Mouse (Mus musculus) layer of hippocampus, adult 9-10 months (tissue): Measurements from ENCODE around the gene Snx12.
A peak's percentile ranks its signal among the peaks of the same experiment; 100 is the strongest.

Experiments
- DNase-seq: peaks from one replicate; pipeline ENCODE4 v3.0.0; 2022; ENCODE audit warnings: low spot score

Snx12 gene

DNA sequence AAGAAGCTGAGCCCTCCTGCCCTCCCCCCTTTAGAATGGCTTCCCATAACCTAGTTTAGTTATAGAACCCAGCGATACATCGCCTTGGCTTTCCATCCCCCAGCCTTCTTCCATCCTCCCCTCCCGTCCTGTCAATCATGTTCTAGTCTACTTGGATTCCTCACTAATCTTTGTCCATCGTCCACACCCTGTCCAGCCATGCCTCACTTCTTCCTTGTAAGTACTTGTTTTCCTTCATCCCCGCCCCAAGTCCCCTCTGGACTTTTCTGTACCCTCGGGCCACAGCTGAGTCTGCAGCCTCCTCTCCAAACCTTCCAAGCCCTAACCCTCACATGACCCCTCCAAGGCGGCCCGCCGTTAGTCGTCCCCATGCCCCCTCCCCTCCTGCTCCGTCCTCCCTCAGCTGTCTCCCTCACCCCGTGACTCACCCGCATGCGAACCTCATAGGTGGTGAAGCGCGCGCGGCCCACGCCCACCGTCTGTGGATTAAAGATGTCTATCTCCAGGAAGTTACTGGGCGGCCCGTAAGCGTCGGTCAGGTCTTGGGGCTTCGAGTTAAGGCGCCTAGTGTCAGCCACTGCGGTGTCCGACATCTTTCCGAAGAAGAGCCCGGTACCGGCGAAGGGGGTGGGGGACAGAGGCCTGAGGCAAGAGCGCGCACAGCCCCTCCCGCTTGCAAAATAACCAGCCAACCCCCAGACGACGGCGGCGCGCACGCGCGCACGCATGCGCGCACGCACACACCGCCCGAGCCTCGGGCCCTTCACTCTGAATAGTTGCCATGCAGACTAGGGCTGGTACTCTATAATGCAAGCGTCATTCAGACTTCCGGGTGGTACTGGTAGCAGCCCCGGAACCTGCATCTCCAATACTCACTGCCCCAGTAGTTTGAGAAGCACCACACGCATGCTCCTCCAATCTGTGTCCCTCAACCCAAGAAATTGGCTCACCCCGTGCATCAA is at the start of gene Snx12:
TSS of gene Snx12 (minus strand) at position 730 of the 962 bp plus-strand sequence.
- DNase-seq, result peak; percentile 95

DNA sequence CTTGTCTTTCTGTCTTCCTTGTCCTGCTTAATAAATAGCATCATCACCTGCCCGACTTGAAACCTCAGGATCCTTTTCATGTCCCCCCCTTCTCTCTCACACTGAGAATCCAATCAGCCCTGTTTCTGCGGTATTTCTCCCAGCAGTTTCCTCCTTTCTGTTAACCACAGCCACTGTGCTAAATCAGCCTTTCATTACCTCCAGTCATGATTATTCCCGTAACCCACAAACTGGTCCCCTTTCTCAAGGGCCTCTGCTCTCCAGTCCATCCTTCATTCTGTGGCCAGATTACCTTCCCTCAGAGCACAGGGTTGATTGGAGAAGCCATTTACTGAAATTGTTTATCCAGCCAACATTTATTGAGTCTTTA is 46.4 kb upstream of the Snx12 start, which contains the start of gene Gm20489:
TSS of gene Gm20489 (minus strand) at position 269 of the 370 bp plus-strand sequence.
- no peak for DNase-seq

DNA sequence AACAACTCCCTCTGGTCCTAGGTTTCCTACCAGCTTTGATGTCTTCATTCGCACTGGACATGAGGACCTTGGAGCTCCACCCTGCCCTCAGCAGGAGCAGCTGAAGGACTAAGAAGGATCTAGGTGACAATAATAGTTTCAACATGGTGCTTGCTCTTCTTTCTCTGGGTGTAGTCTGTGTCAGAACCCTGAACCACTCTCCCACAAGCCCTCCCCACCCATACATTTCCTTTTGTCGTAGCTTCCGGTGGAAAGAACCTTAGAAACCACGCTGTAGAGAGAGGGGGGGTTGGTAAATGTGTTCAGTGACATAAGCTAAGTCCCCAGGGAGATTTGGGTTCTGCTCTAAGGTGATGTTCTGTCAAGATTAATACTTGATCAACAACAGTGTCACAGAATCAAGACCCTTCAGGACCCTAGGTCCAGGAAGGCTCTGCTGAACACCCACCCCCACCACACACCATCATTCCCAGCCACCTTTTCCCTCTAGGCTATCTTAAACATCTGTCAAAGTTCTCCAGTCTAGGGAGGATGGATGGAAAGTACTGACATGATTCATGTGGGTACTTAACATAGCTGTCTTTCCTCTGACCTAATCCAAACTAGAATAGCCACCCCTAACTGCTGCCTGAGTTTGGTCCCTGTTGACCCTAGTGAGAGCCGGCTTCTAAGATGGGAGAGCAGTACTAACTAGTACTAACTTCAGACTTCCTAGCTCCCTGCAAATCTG is 45.8 kb upstream of the Snx12 start, which contains the start of gene Il2rg:
TSS of gene Il2rg (minus strand) at position 231 of the 730 bp plus-strand sequence.
- DNase-seq, result no peak

DNA sequence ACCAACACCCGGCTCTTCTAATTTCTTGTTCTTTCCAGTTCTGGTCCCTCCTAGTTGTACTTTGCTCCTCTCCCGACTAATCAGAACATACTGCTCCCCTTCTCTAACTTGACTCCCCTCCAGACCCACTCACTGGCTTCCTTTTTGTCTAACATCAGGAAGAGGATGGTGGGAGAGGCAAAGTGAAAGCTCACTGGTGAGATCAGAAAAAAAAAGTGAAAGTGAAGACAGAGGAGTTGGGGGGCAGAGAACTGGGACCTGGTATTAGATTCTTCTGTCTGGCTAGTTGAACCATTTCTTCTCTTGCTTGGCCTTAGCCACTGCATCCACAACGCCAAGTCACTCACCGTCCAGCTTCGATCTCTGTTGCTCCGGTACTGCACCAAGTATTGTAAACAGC is 44.3 kb upstream of the Snx12 start:
- DNase-seq, result no peak

DNA sequence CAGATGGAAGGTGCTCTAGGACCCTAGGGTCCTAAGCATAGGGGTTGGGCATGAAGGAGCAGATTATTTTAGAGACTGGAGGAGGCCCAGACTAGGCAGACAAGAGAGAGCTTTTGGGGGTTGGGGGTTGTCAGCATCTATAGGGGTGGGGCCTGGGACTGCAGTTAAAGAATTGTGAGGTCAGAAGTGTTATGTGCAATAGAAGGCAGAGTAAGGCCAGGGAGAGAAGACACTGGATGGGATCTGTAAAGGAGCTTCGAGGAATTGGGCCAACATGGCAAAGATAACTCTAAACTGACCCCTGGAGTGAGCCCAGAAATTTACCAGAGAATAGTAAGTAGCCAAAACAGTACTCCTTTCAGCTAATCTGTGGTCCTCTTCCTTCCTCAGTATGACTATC is 41.5 kb upstream of the Snx12 start, which contains the start of gene Gm614:
TSS of gene Gm614 (minus strand) at position 101 of the 400 bp plus-strand sequence.
- no peak for DNase-seq

DNA sequence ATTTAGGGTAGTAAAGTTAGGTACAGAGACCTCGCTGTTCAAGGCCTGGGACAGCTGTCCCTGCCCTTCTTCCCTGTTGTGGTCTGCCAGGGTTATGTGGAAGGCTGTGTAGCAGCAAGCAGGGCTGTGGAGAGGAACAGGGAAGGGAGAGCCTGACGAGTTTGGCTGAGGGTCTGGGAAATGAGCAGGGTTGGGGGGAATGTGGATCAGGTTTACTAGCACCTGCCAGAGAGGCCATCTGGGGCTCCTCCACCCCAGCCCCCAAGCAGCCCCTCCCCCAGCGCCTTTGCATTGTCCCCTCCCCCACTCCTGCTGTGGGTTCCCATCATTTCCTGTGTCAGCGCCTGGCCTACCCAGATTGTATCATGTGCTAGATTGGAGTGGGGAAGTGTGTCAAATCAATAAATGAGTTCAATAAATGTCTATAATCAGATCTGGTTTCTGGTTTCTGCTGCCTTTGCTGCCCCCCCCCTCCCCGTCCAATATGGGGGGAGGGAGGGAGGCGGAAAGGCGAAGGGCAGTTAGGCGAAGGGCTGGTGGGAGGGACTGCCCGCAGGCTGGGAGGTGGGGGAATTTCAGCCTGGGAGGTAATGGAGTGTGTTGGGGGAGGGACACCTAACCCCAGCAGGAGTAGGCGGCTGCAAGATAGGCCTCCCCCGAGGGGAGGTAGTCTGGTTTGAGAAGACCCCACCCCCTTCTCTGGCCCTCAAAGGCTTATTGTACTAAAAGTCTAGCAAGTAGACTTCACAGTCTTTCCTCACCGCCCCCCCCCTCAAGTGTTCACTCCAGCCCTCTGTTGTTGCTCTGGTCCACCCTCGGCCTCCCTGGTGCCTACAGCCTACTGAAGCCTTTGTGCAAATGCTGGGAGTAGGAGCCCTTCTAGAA is 38.3 kb upstream of the Snx12 start:
- no peak for DNase-seq

DNA sequence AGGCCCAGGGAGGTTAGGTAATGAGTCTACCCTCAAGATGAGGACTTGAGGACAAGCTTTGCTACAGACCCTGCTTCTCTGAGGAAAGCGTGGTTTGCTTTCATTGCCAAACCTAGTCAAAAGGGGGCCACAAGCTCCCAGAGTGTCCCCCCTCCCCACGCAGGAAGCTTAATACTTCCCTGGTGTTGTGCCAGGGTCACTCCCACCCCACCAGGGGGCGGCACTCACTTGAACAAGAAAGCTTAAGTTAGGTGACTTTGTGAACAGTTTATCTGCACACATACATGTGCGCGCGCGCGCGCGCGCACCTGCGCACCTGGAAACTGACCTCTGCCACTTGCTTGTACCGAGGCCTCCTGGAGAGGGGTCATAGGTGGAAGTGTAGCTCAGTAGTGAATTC is 34.2 kb upstream of the Snx12 start:
- DNase-seq, result no peak

DNA sequence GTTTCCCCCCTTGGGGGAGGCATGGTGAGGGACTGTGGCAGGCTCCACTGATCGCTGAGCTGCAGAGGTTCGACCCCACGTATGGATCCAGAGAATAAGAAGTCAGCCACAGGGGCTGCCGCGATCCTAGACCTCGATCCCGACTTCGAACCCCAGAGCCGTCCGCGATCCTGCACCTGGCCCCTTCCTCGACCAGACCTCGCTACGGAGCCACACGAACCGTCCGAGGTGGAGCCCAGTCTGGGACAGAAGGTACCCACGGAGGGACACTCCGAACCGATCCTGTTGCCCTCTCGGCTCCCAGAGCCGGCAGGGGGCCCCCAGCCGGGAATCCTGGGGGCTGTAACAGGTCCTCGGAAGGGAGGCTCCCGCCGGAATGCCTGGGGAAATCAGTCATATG is 32.4 kb upstream of the Snx12 start:
- DNase-seq, result no peak

DNA sequence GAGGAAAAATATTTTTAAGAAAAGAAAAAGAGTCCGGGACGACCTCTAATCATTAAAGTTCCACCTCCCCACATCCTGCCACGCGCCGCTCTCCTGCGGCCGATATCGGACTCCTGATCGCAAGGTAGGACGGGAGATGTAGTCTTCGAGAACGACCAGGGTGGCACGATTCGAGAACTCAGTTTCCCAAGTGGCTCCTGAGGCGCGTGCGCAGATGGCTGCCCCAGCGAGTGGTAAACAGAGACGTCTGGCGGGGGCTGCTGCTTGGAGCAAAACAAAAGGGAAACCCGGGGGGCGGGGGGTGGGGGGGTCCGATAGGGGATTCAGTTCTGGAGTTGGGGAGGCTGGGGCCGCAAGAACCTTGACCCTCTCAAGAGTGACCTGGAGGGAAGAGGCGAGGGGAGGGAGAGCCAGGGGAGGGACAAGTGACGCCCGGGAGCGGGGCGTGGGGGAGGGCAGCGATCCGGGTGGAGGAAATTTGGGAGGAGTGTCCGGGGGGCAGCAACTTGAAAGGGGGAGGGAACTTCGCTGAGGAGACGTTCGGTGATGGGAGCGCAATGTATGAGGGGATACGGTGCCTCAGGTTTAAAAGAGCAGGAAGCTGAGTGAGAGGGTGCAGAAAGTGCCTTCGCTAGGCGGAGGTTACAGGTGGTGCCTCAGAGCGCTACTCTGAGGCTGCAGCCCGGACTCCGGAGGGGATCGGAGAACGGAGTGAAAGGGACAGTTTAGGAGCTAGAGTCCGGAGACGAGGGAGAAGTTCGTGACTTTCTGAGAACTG is 31.8 kb upstream of the Snx12 start, which contains the start of gene Foxo4:
TSS of gene Foxo4 (plus strand) at position 577 of the 778 bp plus-strand sequence.
- peak; percentile 71 for DNase-seq

DNA sequence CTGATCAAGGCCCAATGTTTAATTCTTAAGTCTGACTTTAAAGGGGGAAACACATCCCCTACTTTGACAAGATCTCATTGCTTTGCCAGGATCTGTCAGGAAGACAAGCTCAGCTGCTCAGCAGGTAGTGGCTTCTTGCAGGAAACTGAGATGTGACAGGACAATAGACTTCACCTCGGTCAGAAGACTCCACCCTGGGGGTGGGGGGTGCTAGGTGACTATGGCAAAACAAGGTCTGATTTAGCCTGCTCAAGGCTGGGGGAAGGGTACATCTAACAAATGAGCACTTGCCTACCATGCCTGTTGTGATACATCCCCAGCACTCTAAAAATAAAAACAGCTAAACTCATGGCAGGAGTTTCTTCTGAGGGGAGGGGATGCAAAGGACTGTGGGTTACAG is 22.6 kb upstream of the Snx12 start:
- no peak for DNase-seq

DNA sequence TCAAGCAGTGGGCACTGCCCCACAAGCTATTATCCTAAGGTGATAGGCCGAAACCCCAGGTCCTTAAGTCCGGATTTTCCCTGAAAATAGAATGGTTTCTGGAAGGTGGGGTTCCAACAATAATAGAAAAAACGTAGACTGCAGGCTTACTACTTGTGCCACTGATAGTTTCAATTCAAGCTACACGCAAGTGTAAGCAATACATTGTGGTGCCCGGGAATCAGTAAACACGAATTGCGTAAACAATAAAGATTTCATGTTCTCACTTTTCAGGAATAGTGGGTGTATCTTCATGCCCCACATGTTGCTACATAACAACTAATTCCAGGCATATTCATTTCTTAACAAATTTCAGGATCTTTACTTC is 416 bp upstream of the Snx12 start:
- no peak for DNase-seq

DNA sequence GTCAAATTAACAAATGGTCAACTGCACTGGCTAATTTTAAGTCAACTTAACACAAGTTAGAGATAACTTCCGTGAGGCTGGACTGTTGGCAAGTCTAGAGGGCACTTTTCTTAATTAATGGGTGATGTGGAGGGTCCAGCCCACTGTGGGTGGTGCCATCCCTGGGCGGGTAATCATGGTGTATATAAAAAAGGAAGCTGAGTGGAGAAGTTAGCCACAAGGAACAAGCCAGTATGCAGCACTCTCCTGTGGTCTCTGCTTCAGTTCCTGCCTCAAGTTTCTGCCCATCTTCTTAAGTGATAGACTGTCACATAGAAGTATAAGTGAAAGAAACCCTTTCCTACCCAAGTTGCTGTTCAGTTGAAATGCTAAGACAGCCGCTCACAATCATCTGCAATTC is 33.1 kb downstream of the Snx12 start:
- DNase-seq, result no peak

DNA sequence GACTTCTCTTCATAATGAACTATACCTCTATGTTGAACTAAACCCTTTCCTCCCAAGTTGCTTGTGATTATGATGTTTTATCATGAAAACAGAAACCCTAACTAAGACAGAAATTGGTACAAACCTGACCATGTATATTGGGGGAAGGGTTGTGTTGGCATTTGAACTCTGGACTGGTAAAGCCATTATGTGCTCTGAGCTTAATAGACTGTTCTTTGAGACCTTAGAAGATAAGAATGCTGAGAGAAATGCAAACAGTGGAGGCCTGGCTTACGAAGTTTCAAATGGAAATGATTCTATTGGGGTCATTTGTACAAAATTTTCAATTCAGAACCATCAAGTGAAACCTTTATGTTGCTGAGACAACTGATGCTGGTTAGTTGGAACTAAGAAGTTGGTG is 34.7 kb downstream of the Snx12 start:
- no peak for DNase-seq

DNA sequence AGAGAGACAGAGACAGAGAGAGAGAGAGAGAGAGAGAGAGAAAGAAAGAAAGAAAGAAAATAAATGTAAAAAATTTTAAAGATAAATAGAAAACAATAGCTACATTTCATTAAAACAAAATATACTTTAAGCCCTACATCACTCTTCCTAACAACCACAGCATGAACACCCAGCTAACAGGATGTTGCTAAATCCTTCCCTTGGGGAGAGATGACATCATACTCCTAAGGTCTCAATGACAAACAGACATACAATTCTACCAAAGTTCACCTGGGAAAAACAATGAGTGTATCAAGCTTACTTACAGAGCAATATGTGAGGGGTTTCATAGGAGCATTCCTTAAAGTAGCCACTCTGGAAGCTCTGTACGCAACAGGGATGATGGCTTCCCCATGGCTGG is 49.0 kb downstream of the Snx12 start:
- no peak for DNase-seq

DNA sequence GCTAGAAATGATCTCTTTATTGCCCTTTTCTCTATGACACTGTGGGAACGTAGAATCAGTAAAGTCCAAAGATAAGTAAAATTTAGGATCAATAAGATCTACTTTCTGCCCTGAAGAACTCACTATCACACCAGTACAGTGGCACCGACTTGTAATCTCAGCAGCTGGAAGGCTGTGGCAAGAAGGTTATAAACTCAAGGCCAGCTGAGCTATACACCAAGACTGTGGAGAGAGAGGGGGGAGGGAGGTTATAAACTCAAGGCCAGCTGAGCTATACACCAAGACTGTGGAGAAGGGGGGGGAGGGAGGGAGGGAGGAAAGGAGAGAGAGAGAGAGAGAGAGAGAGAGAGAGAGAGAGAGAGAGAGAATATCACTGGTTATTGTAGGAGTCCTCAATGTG is 53.9 kb downstream of the Snx12 start:
- no peak for DNase-seq

DNA sequence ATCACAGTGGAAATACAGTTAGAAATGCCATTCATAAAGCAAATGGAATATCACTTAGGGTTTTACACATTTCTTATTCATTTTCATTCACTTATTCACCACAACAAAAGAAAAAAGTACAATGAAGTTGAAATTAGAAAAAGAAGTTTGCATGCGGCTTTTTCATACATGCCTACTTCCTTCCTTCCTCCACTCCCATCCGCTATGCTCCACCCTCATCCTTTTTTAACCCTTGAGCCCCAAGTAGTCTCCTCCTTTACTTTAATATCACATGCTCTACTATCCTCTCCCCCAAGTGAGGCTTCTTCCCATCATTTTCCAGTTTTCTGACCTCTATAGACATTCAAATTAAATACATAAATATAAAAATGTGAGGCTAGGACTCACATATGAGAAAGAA is 58.6 kb downstream of the Snx12 start:
- no peak for DNase-seq

DNA sequence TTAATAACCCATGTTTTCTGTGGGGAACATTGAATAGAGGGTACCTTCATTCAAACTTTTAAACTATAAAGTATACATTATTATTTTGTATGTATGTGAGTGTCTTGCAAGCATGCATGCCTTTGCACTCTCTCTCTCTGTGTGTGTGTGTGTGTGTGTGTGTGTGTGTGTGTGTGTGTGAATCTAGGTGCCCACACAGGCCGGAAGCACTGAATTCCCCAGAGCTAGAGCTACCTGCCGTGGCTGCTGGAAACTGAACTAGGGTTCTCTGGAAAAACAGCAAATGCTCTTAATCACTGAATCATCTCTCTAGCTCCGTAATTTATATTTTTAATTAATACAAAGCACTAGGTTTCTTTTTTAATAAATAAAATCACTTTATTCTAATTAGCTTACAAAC is 59.1 kb downstream of the Snx12 start:
- no peak for DNase-seq

DNA sequence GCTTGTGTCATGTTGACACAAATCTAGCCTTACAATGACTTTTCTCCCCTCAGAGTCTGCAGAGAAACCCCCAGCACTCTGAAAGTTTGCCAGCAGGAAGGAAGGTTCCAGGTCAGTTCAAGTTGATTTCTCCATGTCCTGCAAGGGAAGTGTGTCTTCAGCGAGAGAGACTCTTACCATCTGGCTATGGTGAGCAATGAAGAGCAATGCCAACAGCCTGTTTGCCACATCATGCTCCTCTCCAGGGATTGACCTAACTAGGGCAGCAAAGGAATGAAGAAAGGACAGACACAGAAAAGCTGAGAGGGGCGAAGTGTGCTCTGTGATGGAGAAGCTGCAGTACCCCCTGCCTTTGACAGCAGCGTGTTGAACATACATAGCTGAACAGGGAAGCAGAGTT is 59.8 kb downstream of the Snx12 start:
- DNase-seq, result no peak

DNA sequence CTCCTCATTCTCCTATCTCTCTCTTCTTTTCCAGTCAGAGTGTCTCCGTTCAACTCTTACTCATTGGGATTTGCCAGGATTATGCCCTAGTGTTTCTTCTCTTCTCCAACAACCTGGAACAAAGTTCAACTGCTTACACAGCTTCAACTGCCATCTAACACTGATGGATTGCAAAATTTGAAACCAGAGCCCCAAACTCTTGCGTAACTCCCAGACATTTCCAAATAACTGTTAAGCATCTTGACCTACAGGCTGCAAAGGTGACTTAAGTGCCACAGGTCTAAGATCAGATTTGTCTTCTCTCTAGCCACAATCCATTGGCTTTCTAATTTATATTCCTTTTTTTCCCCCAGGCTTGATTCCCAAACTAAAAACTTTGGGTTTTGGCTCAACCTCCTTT is 64.9 kb downstream of the Snx12 start:
- no peak for DNase-seq

DNA sequence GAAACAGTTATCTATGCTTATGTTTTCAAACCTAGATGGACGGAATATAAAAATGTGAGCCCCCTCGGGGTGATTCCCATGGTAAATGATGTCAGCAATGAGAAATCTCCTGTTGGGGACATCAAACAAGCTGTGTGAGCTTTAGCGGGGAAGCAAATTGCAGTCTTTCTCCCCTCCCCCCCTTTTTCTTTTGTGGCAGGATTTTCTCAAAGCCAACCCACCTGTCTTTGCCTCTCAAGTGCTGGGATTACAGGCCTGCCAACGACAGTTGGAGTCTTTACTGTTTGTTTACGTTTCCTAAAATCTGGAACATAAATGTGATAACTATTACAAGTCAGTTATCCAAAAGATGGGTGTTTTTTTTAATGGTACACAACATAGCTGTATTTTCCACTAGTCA is 66.0 kb downstream of the Snx12 start:
- no peak for DNase-seq

DNA sequence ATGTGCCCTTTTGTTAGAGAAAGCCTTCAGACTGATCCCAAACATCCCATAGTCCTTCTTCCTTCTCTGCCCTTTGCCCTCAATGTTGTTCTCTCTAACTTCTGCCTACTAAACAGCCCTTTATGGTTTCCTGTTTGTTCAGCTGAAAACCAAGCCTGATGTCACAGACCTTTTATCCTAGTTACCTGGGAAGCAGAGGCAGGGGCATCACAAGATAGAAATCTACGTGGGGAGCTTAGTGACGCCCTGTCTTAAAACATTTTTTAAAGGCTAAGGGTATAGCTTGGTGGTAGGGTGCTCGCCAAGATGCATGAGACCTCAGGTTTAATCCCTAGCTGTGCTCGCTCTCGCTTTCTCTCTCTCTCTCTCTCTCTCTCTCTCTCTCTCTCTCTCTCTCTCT is 74.9 kb downstream of the Snx12 start:
- no peak for DNase-seq
